Mouse (Mus musculus): ENCODE measurements at regions not wholly inside any gene's neighbourhood (a gene's known extent, or its start where the extent isn't known, plus 50 kb on each side); places are given as distances from the start of the nearest gene placed in this dataset.

DNA sequence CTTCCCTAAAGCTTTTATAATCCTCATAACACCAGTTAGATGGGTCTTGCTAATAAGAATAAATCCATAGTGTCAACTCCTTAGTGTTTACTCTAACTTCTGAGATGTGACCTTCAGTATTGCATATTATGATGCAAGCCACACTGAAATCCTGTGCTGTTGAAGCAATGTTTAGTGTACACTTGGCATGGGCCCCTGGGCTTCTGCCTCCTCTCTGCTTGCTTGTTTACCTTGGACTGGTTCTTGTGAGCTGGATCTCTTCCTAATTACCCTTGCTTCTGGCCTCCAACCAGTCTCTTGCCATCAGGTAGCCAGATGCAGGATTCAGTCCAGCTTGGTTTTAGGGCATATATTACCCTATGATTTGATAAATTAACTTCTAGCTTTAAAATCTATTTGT, 57.0 kb downstream of the Rgs2 start:
- Histone ChIP-seq H3K27me3 (no peaks in the 10 kb centered on the region), H3K4me1 (no peaks in the 10 kb centered on the region), H3K9me3 (no peaks in the 10 kb centered on the region), H3K36me3 (no peaks in the 10 kb centered on the region), H3K4me3 (no peak overlapping the region), H3K4me2 (no peak overlapping the region), H3K9ac (no peak overlapping the region), H3K27ac (no peak overlapping the region)
- ATAC-seq (ENCODE audit: insufficient number of reproducible peaks, low FRiP score, low TSS enrichment, low read depth), result no peak

DNA sequence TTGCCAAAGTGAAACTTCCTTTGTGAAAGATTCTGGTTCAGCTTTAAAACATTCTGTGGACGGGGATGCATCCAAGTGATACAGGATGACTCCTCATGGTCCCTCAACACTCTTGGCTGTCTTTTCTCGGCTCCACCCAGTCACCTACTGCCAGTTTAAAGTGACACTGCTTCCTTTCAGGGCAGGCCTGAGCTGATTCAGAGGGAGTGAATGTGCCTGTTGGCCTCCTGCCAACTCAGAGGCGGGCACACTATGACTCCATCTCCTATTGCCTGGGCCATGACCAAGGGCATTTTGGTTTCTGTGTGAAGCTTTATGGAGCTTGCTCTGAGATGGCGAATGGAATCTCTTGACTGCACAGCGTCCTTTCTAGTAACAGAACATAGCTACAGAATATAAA, 62.5 kb downstream of the Rgs2 start:
- ATAC-seq (ENCODE audit: insufficient number of reproducible peaks, low FRiP score, low TSS enrichment, low read depth), result peak; percentile 84
- no peak overlapping the region for H3K4me3 ChIP-seq

DNA sequence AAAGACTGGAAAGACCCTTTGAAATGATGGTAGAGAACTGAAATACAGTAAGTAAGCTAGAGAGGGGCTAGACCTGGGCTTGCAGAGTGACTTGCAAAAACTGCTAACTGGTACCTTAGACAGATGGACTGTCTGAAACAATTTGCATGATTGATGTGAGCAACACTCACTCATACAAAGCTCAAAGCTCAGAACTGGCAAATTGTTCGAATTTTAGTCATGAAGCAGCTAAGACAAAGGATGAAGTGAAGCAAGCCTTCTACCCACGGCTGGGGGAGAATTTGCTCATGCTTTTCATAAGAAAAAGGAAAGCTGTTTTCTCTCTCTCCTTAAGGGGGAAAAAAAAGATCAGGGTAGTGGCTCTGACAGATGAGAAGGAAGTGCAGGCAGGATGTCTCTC, 64.5 kb downstream of the Rgs2 start:
- WGBS, result 54% methylated on average over 2 of the region's 2 CpGs
- no peaks in the 10 kb centered on the region for H3K36me3 ChIP-seq
- ATAC-seq (ENCODE audit: insufficient number of reproducible peaks, low FRiP score, low TSS enrichment, low read depth), result no peak
- H3K4me2 ChIP-seq, result no peak overlapping the region
- H3K27me3 ChIP-seq, result no peaks in the 10 kb centered on the region
- H3K27ac ChIP-seq, result no peak overlapping the region
- H3K9me3 ChIP-seq, result no peaks in the 10 kb centered on the region
- H3K9ac ChIP-seq, result no peak overlapping the region
- no peak overlapping the region for H3K4me3 ChIP-seq
- H3K4me1 ChIP-seq, result peaks cover 9% of the 10 kb centered on the region; the same call in 1 of the 2 replicates

More for the DNA sequence above, 62.5 kb downstream of the Rgs2 start:
- WGBS, result 37% methylated on average over 5 of the region's 5 CpGs
- Histone ChIP-seq H3K27me3 (no peaks in the 10 kb centered on the region), H3K36me3 (no peaks in the 10 kb centered on the region), H3K4me2 (no peak overlapping the region), H3K4me1 (peaks cover 9% of the 10 kb centered on the region; the same call in 1 of the 2 replicates), H3K27ac (no peak overlapping the region), H3K9me3 (no peaks in the 10 kb centered on the region), H3K9ac (no peak overlapping the region)

DNA sequence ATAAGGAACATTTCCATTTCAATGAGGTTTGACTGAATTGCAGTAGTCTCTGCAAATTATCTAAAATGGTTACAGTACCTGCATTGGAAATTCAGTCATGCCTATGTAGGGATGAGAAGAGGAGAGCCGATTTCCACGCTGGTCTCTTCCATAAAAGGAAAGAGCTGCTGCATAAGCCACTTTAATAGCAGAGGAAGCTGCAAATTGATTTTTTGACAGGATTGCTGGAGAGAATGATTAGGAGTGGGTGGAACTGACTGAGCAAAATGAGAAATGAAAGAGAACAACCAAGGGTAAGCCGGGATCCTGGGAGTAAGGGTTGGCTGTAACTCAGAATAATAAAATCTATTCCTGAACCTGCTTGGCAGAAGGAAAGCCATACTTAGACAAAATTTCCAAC, 65.4 kb downstream of the Rgs2 start:
- H3K4me2 ChIP-seq, result no peak overlapping the region

DNA sequence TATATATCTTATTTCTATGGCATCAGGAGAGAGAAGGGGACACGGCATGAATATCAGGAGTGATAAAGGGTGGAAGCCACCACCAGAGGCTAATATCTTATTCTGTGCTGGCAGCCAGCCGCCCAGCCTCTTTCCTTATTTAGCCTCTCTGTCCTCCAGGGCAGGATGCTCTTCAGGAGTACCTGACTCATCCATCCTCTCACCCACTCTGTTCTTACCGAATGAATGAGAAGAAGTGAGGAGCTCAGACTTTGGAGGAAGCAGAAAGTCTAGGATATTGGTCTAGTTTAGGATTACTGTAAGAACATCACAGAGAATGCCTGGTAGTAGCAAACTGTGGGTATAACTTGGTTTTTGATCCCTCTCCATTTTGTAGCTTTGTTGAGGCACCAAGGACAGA, 73.2 kb downstream of the Rgs2 start:
- Histone ChIP-seq H3K9me3 (no peaks in the 10 kb centered on the region), H3K27ac (no peak overlapping the region), H3K36me3 (no peaks in the 10 kb centered on the region), H3K4me1 (no peaks in the 10 kb centered on the region), H3K4me2 (no peak overlapping the region), H3K27me3 (no peaks in the 10 kb centered on the region), H3K9ac (no peak overlapping the region), H3K4me3 (no peak overlapping the region)
- WGBS, result 80% methylated on average over 3 of the region's 3 CpGs
- no peak for ATAC-seq (ENCODE audit: insufficient number of reproducible peaks, low FRiP score, low TSS enrichment, low read depth)

More for the DNA sequence above, 65.4 kb downstream of the Rgs2 start:
- ATAC-seq (ENCODE audit: insufficient number of reproducible peaks, low FRiP score, low TSS enrichment, low read depth), result no peak
- no peaks in the 10 kb centered on the region for H3K9me3 ChIP-seq
- WGBS, result 55% methylated on average over 3 of the region's 3 CpGs
- no peak overlapping the region for H3K9ac ChIP-seq
- no peak overlapping the region for H3K4me3 ChIP-seq
- no peaks in the 10 kb centered on the region for H3K27me3 ChIP-seq
- H3K36me3 ChIP-seq, result no peaks in the 10 kb centered on the region
- H3K4me1 ChIP-seq, result peaks cover 9% of the 10 kb centered on the region; the same call in 1 of the 2 replicates
- H3K27ac ChIP-seq, result no peak overlapping the region

DNA sequence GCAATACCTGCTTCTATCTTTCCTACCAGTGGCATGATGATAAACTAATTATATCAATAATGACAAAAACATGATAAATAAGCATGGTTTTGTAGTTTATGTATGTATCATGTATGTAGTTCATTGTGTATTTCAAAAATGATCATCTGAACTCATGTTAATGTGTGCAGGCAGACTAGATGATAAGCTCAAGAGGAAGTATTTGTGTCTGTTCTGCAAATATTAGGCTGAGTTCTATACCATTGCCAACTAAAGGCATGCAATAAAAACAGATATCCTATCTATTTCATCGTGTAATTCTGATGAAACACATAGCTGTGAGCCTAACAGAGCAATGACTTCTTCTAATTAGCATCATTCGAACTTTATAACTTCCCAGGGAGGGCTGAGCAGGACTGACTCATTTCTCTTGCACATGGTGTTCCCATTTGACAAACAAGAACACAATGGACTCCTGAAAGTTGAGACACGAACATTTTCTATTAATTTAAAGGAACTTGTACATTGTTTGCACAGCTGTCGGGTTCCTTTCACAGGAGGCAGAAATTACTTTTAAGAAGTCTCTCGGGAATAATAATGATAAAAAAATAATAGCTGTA, 74.3 kb downstream of the Rgs2 start:
- H3K9ac ChIP-seq, result no peak overlapping the region
- no peaks in the 10 kb centered on the region for H3K36me3 ChIP-seq
- H3K4me1 ChIP-seq, result no peaks in the 10 kb centered on the region
- H3K4me3 ChIP-seq, result no peak overlapping the region
- 45% methylated on average over 5 of the region's 5 CpGs for WGBS
- H3K9me3 ChIP-seq, result no peaks in the 10 kb centered on the region
- no peak for ATAC-seq (ENCODE audit: insufficient number of reproducible peaks, low FRiP score, low TSS enrichment, low read depth)
- no peak overlapping the region for H3K4me2 ChIP-seq
- H3K27me3 ChIP-seq, result no peaks in the 10 kb centered on the region
- H3K27ac ChIP-seq, result no peak overlapping the region

DNA sequence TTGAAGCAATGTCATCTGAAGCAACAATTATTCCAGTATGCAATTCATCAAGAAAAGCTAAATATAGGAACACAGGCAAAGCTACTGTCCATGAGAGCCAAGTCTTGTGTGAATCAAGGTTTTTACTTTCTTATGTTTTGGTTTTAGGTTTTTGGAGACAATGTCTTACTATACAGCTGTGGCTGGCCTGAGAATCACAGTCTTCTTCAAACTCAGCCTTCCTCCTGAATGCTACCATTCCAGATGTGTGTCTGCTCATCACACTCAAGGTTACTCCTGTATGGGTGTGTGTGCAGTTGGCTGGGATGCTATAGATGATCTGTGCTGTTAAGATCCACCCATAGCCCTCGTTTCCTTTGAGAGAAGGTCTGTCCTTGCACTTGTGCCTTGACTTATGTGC, 81.5 kb downstream of the Rgs2 start:
- WGBS, result 59% methylated on average over 1 of the region's 1 CpGs
- H3K4me1 ChIP-seq, result no peaks in the 10 kb centered on the region; the same call in 1 of the 2 replicates
- no peak overlapping the region for H3K9ac ChIP-seq
- no peak overlapping the region for H3K4me2 ChIP-seq
- no peak overlapping the region for H3K4me3 ChIP-seq
- no peak for ATAC-seq (ENCODE audit: insufficient number of reproducible peaks, low FRiP score, low TSS enrichment, low read depth)
- H3K9me3 ChIP-seq, result no peaks in the 10 kb centered on the region
- no peaks in the 10 kb centered on the region for H3K27me3 ChIP-seq
- H3K36me3 ChIP-seq, result no peaks in the 10 kb centered on the region
- no peak overlapping the region for H3K27ac ChIP-seq

DNA sequence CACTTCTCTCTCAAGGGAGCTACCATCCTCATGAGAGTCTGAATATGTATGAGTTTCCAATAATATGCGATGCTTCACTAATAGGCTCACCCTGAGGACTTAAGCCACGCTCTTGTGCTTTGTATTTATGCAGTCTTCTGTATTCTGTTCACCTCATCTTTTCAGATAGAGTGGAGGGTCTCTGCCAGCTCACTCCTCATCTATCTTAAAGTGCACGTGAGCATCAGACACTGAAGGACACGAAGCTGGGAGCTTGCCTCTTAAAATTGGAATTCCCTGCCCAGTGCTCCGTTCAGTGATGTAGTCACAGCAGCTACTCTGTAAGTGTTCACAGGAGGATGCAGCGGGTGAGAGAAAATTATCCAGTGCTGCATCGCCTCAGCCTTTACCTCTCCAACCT, 83.7 kb downstream of the Rgs2 start:
- Histone ChIP-seq H3K9me3 (no peaks in the 10 kb centered on the region), H3K4me2 (no peak overlapping the region), H3K4me1 (no peaks in the 10 kb centered on the region; the same call in 1 of the 2 replicates), H3K36me3 (no peaks in the 10 kb centered on the region), H3K27me3 (no peaks in the 10 kb centered on the region), H3K9ac (no peak overlapping the region), H3K4me3 (no peak overlapping the region), H3K27ac (no peak overlapping the region)
- ATAC-seq (ENCODE audit: insufficient number of reproducible peaks, low FRiP score, low TSS enrichment, low read depth), result no peak
- 80% methylated on average over 7 of the region's 7 CpGs for WGBS

DNA sequence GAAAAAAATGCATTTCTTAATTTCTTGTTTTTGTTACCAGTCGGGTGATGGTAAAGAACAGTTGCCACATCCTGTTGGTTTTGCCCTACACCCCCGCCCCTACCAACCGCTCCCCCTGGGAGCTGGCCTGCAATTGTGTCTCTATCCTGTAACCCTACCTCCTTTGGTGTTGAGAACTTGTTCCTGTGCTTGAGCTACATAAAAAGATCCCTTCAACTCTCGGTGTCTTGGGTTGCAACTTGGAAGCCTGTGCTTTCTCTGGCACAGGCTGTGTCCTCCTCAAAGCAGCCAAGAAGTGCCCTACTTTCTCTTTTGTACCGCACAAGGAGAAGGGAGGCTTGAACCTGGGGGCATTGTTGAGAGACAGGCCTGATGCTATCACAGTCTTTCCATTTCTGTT, 85.0 kb downstream of the Rgs2 start:
- H3K27me3 ChIP-seq, result no peaks in the 10 kb centered on the region
- H3K4me1 ChIP-seq, result no peaks in the 10 kb centered on the region; the same call in 1 of the 2 replicates
- WGBS, result 78% methylated on average over 5 of the region's 5 CpGs
- no peaks in the 10 kb centered on the region for H3K9me3 ChIP-seq
- ATAC-seq (ENCODE audit: insufficient number of reproducible peaks, low FRiP score, low TSS enrichment, low read depth), result no peak
- H3K4me2 ChIP-seq, result no peak overlapping the region
- H3K27ac ChIP-seq, result no peak overlapping the region
- no peak overlapping the region for H3K4me3 ChIP-seq
- H3K36me3 ChIP-seq, result no peaks in the 10 kb centered on the region
- H3K9ac ChIP-seq, result no peak overlapping the region

DNA sequence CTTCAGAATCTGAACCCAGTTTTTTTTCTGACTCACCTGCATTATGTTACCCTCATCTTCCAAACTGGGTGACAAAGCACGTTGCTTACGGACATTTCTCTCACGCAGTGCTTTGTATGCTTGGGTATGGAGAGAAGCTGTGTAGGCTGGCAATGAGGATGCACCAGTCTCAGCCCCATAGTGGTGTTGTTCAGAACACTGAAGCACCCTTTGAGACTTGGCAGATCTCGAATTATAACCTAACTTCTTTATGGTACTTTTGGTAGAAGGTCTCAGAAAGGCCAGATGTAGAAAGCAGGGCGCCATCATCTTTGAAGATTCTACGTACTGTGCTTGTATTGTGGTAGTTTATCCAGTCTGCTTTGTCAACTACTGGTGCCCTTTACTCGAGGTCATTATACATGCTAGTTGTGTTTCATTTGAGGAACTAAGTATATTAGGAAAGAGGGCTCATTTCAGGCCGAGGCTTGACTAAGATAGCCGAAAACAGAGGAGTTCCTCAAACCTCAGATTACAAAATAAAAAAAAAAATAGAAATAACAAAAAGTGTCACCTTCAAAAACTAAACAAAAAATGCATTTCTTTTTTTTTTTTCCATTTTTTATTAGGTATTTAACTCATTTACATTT, 85.7 kb downstream of the Rgs2 start:
- H3K4me1 ChIP-seq, result no peaks in the 10 kb centered on the region
- no peak overlapping the region for H3K4me3 ChIP-seq
- no peak overlapping the region for H3K9ac ChIP-seq
- no peak overlapping the region for H3K27ac ChIP-seq
- H3K9me3 ChIP-seq, result no peaks in the 10 kb centered on the region
- H3K27me3 ChIP-seq, result no peaks in the 10 kb centered on the region
- WGBS, result 84% methylated on average over 9 of the region's 9 CpGs
- no peaks in the 10 kb centered on the region for H3K36me3 ChIP-seq
- no peak for ATAC-seq (ENCODE audit: insufficient number of reproducible peaks, low FRiP score, low TSS enrichment, low read depth)
- H3K4me2 ChIP-seq, result no peak overlapping the region

DNA sequence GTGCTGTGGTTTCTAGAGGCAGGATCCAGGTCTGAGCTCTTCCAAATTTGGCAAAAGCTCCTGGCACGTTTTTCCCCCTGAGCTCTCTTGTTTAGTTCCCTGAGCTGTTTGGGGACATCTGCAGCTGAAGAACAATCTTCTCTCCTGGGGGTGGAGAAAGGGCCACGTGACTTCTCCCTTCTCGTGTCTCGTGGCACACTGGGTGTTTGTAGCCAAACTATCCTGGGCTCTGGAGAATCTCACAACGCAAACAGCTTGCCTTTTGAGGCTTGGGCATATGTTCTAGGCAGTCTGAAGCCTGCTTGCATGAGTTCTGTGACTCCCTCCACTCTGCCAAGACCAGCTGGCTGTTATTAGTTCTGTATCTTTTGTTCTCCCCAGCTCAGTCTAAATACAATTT, 86.3 kb downstream of the Rgs2 start:
- H3K4me3 ChIP-seq, result no peak overlapping the region
- WGBS, result 58% methylated on average over 5 of the region's 5 CpGs
- no peak for ATAC-seq (ENCODE audit: insufficient number of reproducible peaks, low FRiP score, low TSS enrichment, low read depth)
- H3K27ac ChIP-seq, result no peak overlapping the region
- no peak overlapping the region for H3K9ac ChIP-seq
- H3K9me3 ChIP-seq, result no peaks in the 10 kb centered on the region
- H3K36me3 ChIP-seq, result no peaks in the 10 kb centered on the region
- no peak overlapping the region for H3K4me2 ChIP-seq
- no peaks in the 10 kb centered on the region for H3K4me1 ChIP-seq
- H3K27me3 ChIP-seq, result no peaks in the 10 kb centered on the region

DNA sequence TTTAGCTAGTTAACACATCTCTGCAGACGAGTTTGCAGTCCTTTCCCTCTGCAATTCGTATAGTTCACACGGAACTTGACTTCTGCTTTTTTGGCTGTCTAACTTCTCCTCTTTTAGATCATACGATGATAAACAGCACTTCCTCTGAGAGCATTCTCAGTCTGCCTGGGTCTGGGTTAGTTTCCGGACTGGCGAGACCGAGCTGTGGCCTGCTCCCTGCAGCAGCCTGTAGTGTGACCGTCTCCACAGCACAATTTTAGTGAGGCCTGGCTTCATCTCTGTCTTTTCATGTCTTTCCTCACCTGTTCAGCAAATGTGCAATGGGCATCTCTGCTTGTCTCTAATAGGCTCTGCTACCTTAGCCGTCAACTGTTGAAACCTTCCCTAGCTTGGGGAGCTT, 87.4 kb downstream of the Rgs2 start:
- no peak for ATAC-seq (ENCODE audit: insufficient number of reproducible peaks, low FRiP score, low TSS enrichment, low read depth)
- Histone ChIP-seq H3K27me3 (no peaks in the 10 kb centered on the region), H3K36me3 (no peaks in the 10 kb centered on the region), H3K4me1 (no peaks in the 10 kb centered on the region), H3K9ac (no peak overlapping the region), H3K4me3 (no peak overlapping the region), H3K9me3 (no peaks in the 10 kb centered on the region), H3K4me2 (no peak overlapping the region), H3K27ac (no peak overlapping the region)
- 74% methylated on average over 9 of the region's 9 CpGs for WGBS

DNA sequence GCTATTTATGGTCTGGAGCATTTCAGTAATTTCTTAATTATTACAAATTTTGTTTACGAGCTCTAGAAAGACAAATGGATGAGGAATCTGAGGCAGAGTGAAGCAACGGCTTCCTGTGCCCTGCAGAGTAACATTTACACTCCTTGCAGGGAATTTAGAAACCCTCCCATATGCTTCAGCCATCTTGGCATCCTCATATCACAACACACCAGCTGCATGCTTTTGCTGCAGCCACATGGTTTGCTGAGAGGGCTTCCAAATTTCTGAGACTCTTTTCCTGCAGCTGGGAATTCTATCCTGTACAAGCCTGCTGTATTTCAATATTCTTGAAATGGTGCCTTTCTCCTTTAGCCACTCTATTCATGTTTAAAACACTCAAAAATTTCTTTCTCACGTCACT, 91.4 kb downstream of the Rgs2 start:
- Histone ChIP-seq H3K9ac (no peak overlapping the region), H3K27ac (no peak overlapping the region), H3K9me3 (no peaks in the 10 kb centered on the region), H3K4me2 (no peak overlapping the region), H3K4me3 (no peak overlapping the region), H3K36me3 (no peaks in the 10 kb centered on the region), H3K4me1 (no peaks in the 10 kb centered on the region), H3K27me3 (no peaks in the 10 kb centered on the region)
- ATAC-seq (ENCODE audit: insufficient number of reproducible peaks, low FRiP score, low TSS enrichment, low read depth), result no peak
- 63% methylated on average over 3 of the region's 3 CpGs for WGBS

Data from limb, embryonic 15.5 days (tissue).